Mouse (Mus musculus) kidney, adult 2 months (tissue): ENCODE data around the gene Lrrc30.

ENCODE experiments used
- CTCF ChIP-seq: fragments of 200-500 bp; conservative IDR thresholded peaks from 2 replicates; pipeline ENCODE4 v1.5.1; 2011; ENCODE audit warnings: low read depth, mild to moderate bottlenecking, control low read depth, low read length, moderate library complexity, mixed read lengths; ENCODE audit not compliant: insufficient read depth, insufficient read length
- POLR2A ChIP-seq: fragments of 200-500 bp; IDR thresholded peaks from one replicate; pipeline ENCODE4 v1.6.1; 2011; ENCODE audit warnings: low read depth, low read length, control low read depth

DNA sequence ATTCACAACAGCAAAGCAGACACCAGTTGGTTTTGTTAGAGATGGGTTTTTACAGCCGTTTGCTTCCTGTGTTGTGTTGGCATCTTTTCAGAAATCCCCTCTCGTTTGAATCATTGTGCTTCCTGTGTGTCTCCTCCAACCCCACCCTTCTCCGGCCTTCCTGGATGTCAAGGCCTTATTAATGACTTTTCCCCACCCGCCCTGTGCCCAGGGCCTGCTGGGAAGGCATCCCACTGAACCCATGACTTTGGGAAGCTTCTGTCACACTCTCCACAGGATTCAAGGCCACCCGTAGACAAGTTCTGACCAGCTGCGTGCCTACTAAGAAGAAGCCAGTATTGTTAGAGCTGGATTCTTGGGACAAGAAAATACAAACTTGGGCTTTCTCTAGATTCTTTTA lies 48.6 kb upstream of the Lrrc30 start:
- TF ChIP-seq POLR2A = no peak
- no peak for TF ChIP-seq CTCF
